Mouse (Mus musculus) small intestine, adult 2 months (tissue): ENCODE data around the gene Rnd1.

Source experiments
- CTCF ChIP-seq: fragments of 200-500 bp; IDR thresholded peaks from 2 replicates; pipeline ENCODE4 v1.5.1; 2012; ENCODE audit warnings: low read depth, mild to moderate bottlenecking, control low read depth, inconsistent platforms, low read length, moderate library complexity, mixed read lengths; ENCODE audit not compliant: insufficient replicate concordance, insufficient read length; ENCODE audit errors: extremely low read depth
- POLR2A ChIP-seq: fragments of 200-500 bp; IDR thresholded peaks from 2 replicates; pipeline ENCODE4 v1.6.1; 2012; ENCODE audit warnings: low read depth, mild to moderate bottlenecking, control low read depth, inconsistent platforms, low read length, moderate library complexity

- TF ChIP-seq CTCF (no peak), POLR2A (no peak)
Measured at GRCm38 (mm10) chr15:98724441-98724840, 47.2 kb upstream of the Rnd1 start.
